Mouse (Mus musculus): ENCODE measurements around the gene Tubgcp6. TPM values are rescaled to one million over a fixed set of nuclear protein-coding genes. Genes with fewer than 3 reads are reported as not detected.

The Tubgcp6 gene
- polyA plus RNA-seq, 1 experiment from 2014 or later, result 16.9 TPM

DNA sequence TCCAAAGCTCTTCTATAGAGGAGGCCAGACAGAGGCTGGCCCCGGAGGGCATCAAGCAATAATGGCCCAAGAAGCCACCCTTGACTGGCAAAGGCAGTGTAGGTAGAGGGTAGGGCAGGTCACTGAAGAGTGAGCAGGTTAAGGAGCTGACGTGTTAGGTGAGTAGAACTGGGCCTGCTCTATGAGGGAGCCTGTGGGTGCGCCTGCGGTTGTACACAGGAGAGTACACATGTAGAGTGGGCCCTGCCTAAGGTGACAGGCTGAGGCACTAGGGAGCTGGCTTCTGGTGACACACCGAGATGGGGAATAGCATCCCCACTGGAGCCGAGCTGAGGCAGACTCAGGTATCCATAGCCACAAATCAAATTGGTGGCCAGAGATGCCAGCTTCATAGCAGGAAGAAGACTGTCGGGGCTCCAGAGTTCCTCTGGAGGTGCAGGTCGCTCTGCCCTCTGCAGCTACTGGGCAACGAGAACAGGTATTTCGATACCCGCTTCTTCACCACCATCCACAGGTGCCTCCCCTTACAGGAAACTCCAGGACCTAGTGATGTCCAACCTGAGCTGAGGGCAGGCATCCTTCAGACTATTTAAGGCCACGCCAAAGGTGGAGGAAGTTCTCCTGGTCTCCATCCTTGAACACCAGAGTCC, 62.0 kb downstream of the Tubgcp6 start:
- H3K9ac ChIP-seq, result peak overlapping the region; percentile 69
- H3K4me3 ChIP-seq, result peak overlapping the region; percentile 60
- H3K4me2 ChIP-seq, result peak overlapping the region; percentile 71
- peaks cover 20% of the 10 kb centered on the region for H3K4me1 ChIP-seq (replicated peaks)
- 0 out of 2 replicates have a peak overlapping the region, but pooled peaks have one; percentile 81 for H3K27ac ChIP-seq (replicated peaks)
- H3K36me3 ChIP-seq, result no peaks in the 10 kb centered on the region
- H3K9me3 ChIP-seq, result no peaks in the 10 kb centered on the region
- WGBS, result 91% methylated on average over 12 of the region's 12 CpGs
- peaks cover 5% of the 10 kb centered on the region; the same call in 1 of the 2 replicates for H3K27me3 ChIP-seq
- ATAC-seq (ENCODE audit: low FRiP score, low read depth), result 0 out of 2 replicates have a peak, but pooled peaks have one; percentile 28

DNA sequence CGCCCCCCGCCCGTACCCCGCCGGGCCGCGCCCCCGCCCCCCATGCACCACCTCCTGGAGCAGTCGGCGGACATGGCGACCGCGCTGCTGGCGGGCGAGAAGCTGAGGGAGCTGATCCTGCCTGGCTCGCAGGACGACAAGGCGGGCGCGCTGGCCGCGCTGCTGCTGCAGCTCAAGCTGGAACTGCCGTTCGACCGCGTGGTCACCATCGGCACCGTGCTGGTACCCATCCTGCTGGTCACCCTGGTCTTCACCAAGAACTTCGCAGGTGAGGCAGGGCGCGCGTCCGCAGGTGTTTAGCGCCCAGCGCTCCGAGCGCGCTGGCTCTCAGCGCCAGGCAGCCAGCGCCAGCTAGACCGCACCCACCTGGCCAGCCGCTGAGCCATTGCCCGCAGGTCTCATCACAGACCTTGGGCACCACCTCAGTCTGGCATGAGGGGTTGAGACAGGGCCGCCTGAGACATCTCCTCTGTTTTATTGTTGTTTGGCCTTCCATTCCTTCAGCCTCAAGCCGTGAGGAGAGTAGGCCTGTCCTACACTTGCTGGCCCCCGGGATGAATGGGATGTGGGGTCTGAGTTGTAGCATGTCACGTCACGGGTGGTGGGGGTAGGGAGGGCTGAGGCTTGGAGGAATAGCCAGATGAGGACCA, 62.8 kb downstream of the Tubgcp6 start:
- ATAC-seq (ENCODE audit: low FRiP score, low read depth), result peak; percentile 45
- 2% methylated on average over 45 of the region's 48 CpGs for WGBS
- peak overlapping the region; percentile 81 for H3K27ac ChIP-seq (replicated peaks)
- no peaks in the 10 kb centered on the region for H3K9me3 ChIP-seq
- H3K36me3 ChIP-seq, result no peaks in the 10 kb centered on the region
- peaks cover 20% of the 10 kb centered on the region for H3K4me1 ChIP-seq (replicated peaks)
- peak overlapping the region; percentile 71 for H3K4me2 ChIP-seq
- peak overlapping the region; percentile 69 for H3K9ac ChIP-seq
- peaks cover 2% of the 10 kb centered on the region; the same call in 1 of the 2 replicates for H3K27me3 ChIP-seq
- H3K4me3 ChIP-seq, result peak overlapping the region; percentile 60

DNA sequence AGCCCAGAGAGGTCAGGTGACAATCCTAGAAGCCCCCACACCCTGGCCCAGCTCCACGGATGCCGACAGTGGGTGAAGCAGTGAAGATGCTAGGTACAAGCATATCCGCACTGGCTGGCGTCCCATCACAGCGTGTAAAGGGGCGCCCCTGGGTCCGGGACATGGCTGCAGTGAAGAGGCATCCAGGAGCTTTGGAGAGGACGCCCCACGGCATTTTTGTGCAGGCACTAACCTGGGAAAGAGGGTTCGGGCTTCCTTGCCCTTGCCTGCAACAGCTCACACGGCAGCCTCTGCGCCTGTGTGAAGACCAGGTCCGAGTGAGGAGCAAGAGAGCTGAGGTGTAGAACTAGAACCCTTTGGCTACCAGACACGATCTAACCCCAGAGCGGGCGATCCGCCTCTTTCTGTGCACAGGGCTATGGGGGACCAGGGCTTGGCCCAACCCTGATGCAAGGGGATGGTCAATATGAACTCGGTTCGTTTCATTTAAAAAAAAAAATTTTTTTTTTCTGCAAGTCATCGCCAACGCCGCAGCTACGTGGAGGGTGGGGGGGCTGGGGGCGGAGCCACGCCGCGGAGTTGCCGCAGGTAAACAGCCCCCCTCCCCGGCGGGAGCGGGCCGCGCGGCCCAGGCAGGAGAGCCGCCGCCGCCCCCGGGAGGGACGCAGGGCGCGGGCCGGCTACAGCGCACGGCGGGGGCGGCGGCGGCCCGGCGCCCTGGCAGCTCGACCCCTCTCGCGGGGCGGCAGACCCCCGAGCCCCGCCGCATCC, 63.6 kb downstream of the Tubgcp6 start, which contains the start of gene Panx2:
Panx2 (plus strand) TSS at position 574 of the 771 bp plus-strand sequence.
- no peaks in the 10 kb centered on the region for H3K27me3 ChIP-seq
- peaks cover 20% of the 10 kb centered on the region for H3K4me1 ChIP-seq (replicated peaks)
- H3K27ac ChIP-seq (replicated peaks), result peak within 1 kb of the TSS; percentile 81
- peak within 1 kb of the TSS; percentile 71 for H3K4me2 ChIP-seq
- no peaks in the 10 kb centered on the region for H3K36me3 ChIP-seq
- under 1% methylated on average over 42 of the region's 57 CpGs for WGBS
- no peaks in the 10 kb centered on the region for H3K9me3 ChIP-seq
- peak; percentile 56; the same call in 1 of the 2 replicates for ATAC-seq (ENCODE audit: low FRiP score, low read depth)
- peak within 1 kb of the TSS; percentile 60 for H3K4me3 ChIP-seq
- peak within 1 kb of the TSS; percentile 69 for H3K9ac ChIP-seq

DNA sequence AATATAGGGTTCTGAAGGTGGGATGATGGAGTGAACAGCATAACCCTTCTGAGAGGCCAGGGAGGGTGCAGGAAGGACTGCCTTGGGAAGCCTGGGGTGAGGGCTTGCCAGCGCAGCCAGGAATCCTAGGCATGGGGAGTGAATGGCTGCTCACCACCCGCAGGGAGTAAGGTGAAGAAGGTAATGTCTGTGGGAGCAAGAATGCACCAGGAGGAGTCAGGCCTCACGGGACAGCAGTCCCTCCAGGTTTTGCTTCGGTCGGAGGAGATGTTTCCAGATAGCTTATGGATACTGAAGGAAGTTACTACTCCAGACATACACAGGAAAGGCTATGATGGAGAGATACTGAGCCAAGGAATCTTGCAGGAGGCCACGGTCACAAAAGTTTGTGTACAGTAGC, 64.2 kb downstream of the Tubgcp6 start:
- Histone ChIP-seq H3K9ac (peak overlapping the region; percentile 69; the same call in 1 of the 2 replicates), H3K9me3 (no peaks in the 10 kb centered on the region), H3K27ac (replicated peaks) (peak overlapping the region; percentile 81; the same call in 1 of the 2 replicates), H3K27me3 (no peaks in the 10 kb centered on the region), H3K4me3 (peak overlapping the region; percentile 60), H3K4me1 (replicated peaks) (peaks cover 20% of the 10 kb centered on the region), H3K4me2 (peak overlapping the region; percentile 71), H3K36me3 (no peaks in the 10 kb centered on the region)
- ATAC-seq (ENCODE audit: low FRiP score, low read depth), result no peak
- WGBS, result 34% methylated on average over 6 of the region's 6 CpGs

DNA sequence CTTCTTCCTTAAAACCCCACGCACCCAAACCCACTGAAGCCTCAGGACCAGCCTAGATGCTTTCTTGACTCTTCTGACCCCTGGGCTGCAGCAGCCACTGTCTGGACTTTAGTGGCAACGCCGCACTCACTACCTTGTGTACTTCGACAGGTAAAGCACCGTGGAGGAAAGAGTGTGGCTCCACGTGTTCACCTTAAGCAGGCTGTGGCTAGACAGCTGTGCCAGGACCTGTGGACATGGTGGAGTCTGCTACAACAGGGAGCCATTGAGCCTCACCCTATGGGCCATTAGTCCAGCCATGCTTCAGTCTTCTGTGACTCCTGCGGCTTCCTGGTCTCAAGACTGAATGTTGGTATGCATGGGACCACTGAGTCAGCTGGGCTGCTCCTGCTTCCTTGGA, 68.2 kb downstream of the Tubgcp6 start:
- Histone ChIP-seq H3K36me3 (no peaks in the 10 kb centered on the region), H3K9me3 (no peaks in the 10 kb centered on the region), H3K4me2 (no peak overlapping the region), H3K4me3 (no peak overlapping the region), H3K27me3 (no peaks in the 10 kb centered on the region), H3K9ac (no peak overlapping the region), H3K4me1 (replicated peaks) (peaks cover 7% of the 10 kb centered on the region), H3K27ac (replicated peaks) (no peak overlapping the region)
- WGBS, result 89% methylated on average over 7 of the region's 7 CpGs
- ATAC-seq (ENCODE audit: low FRiP score, low read depth), result no peak

Small RNA genes lying within 50 kb of the gene (microRNA-seq; reads per million reads assigned to microRNA genes)
- gene Mir7118, result 1.1 reads per million

Other genes with a start within 250 kb of the Tubgcp6 start
- 0.08 and 0.14 TPM in 2 replicates for gene Ttll8, start 168.7 kb downstream of the Tubgcp6 start, polyA plus RNA-seq (2015; fragmentation: Nextera tagmentation; extraction: Ambion mirVana)
- gene Mlc1, start 144.1 kb downstream of the Tubgcp6 start, polyA plus RNA-seq (2015; fragmentation: Nextera tagmentation; extraction: Ambion mirVana), result 26.5 and 31.0 TPM in 2 replicates
- gene Mov10l1, start 140.2 kb downstream of the Tubgcp6 start, polyA plus RNA-seq (2015; fragmentation: Nextera tagmentation; extraction: Ambion mirVana), result not detected in 2 replicates
- 7.9 and 9.2 TPM in 2 replicates for gene Panx2, start 63.4 kb downstream of the Tubgcp6 start, polyA plus RNA-seq (2015; fragmentation: Nextera tagmentation; extraction: Ambion mirVana)
- 37.9 and 41.7 TPM in 2 replicates for gene Trabd, start 48.0 kb downstream of the Tubgcp6 start, polyA plus RNA-seq (2015; fragmentation: Nextera tagmentation; extraction: Ambion mirVana)
- gene Selenoo, start 34.0 kb downstream of the Tubgcp6 start, polyA plus RNA-seq (2015; fragmentation: Nextera tagmentation; extraction: Ambion mirVana), result 20.1 and 21.3 TPM in 2 replicates
- gene Hdac10, start 5.6 kb upstream of the Tubgcp6 start, polyA plus RNA-seq (2015; fragmentation: Nextera tagmentation; extraction: Ambion mirVana), result 25.3 and 27.6 TPM in 2 replicates
- 4.2 and 4.6 TPM in 2 replicates for gene Mapk12, start 17.6 kb upstream of the Tubgcp6 start, polyA plus RNA-seq (2015; fragmentation: Nextera tagmentation; extraction: Ambion mirVana)
- 27.3 and 28.3 TPM in 2 replicates for gene Mapk11, start 26.5 kb upstream of the Tubgcp6 start, polyA plus RNA-seq (2015; fragmentation: Nextera tagmentation; extraction: Ambion mirVana)
- gene Plxnb2, start 57.7 kb upstream of the Tubgcp6 start, polyA plus RNA-seq (2015; fragmentation: Nextera tagmentation; extraction: Ambion mirVana), result 90.7 and 105 TPM in 2 replicates
- 80.4 and 93.7 TPM in 2 replicates for gene Dennd6b, start 73.4 kb upstream of the Tubgcp6 start, polyA plus RNA-seq (2015; fragmentation: Nextera tagmentation; extraction: Ambion mirVana)
- 71.3 and 73.4 TPM in 2 replicates for gene Ppp6r2, start 88.4 kb upstream of the Tubgcp6 start, polyA plus RNA-seq (2015; fragmentation: Nextera tagmentation; extraction: Ambion mirVana)
- gene Sbf1, start 192.2 kb upstream of the Tubgcp6 start, polyA plus RNA-seq (2015; fragmentation: Nextera tagmentation; extraction: Ambion mirVana), result 96.8 and 102 TPM in 2 replicates
- not detected in 2 replicates for gene Adm2, start 199.6 kb upstream of the Tubgcp6 start, polyA plus RNA-seq (2015; fragmentation: Nextera tagmentation; extraction: Ambion mirVana)
- gene Miox, start 211.3 kb upstream of the Tubgcp6 start, polyA plus RNA-seq (2015; fragmentation: Nextera tagmentation; extraction: Ambion mirVana), result not detected in 2 replicates
- 33.2 and 38.6 TPM in 2 replicates for gene Lmf2, start 232.5 kb upstream of the Tubgcp6 start, polyA plus RNA-seq (2015; fragmentation: Nextera tagmentation; extraction: Ambion mirVana)
- 113 and 120 TPM in 2 replicates for gene Ncaph2, start 232.6 kb upstream of the Tubgcp6 start, polyA plus RNA-seq (2015; fragmentation: Nextera tagmentation; extraction: Ambion mirVana)